Mouse (Mus musculus) heart, adult 2 months (tissue): ENCODE data around the gene Cttnbp2. TPM values are rescaled to one million over a fixed set of nuclear protein-coding genes. Genes with fewer than 3 reads are reported as not detected.

ENCODE experiments used
- DNase-seq, 2 experiments: peaks; one replicate each; pipeline ENCODE4 v3.0.0; 2021
- H3K27ac ChIP-seq: fragments of 200-600 bp; 2 replicates; pipeline ENCODE4 v1.8.1; 2022
- H3K27me3 ChIP-seq: fragments of 200-500 bp; 2 replicates; pipeline ENCODE4 v1.6.1; 2012; ENCODE audit warnings: mild to moderate bottlenecking, low read length, inconsistent platforms, mixed read lengths; ENCODE audit not compliant: control insufficient read depth, insufficient read depth
- H3K36me3 ChIP-seq: fragments of 200-500 bp; 2 replicates; pipeline ENCODE4 v1.6.1; 2012; ENCODE audit warnings: low read length, inconsistent platforms; ENCODE audit not compliant: control insufficient read depth, insufficient read depth
- H3K4me1 ChIP-seq: fragments of 200-500 bp; 2 replicates; pipeline ENCODE4 v1.6.1; 2011; ENCODE audit warnings: low read length; ENCODE audit not compliant: control insufficient read depth, insufficient read depth
- H3K4me3 ChIP-seq: fragments of 200-600 bp; 2 replicates; pipeline ENCODE4 v1.8.1; 2022
- H3K79me2 ChIP-seq: fragments of 200-500 bp; replicated peaks from 2 replicates; pipeline ENCODE4 v1.6.1; 2012; ENCODE audit warnings: mild to moderate bottlenecking, inconsistent platforms, low read length, moderate library complexity, mixed read lengths; ENCODE audit not compliant: control insufficient read depth, insufficient read depth
- H3K9ac ChIP-seq: fragments of 200-500 bp; 2 replicates; pipeline ENCODE4 v1.6.1; 2012; ENCODE audit warnings: low read depth, mild to moderate bottlenecking, control low read depth, inconsistent platforms, low read length, mixed read lengths
- CTCF ChIP-seq: fragments of 200-600 bp; IDR thresholded peaks from 2 replicates; pipeline ENCODE4 v1.8.1; 2022; ENCODE audit warnings: antibody characterized with exemption, mild to moderate bottlenecking, moderate library complexity
- EP300 ChIP-seq: fragments of 200-500 bp; IDR thresholded peaks from 2 replicates; pipeline ENCODE4 v1.6.1; 2011; ENCODE audit warnings: low read depth, low read length, control low read depth; ENCODE audit not compliant: insufficient read depth
- POLR2A ChIP-seq: fragments of 200-500 bp; IDR thresholded peaks from 2 replicates; pipeline ENCODE4 v1.6.1; 2011; ENCODE audit warnings: mild to moderate bottlenecking, low read depth, low read length, control low read depth; ENCODE audit not compliant: insufficient read depth
- WGBS: fragments of 180-500 bp; shearing (Covaris S2); methylation state at CpG from one replicate; pipeline ENCODE4 v1.1.7; 2018; 5-methylcytosine and 5-hydroxymethylcytosine counted together
- intact Hi-C: fragments of 180-260 bp; cut with DNase I; formaldehyde crosslinking; loops from one replicate; pipeline ENCODE4 v1.15.1; 2025
- long read RNA-seq: library from polyadenylated mRNA; stranded (forward); transcript quantifications from one replicate; pipeline ENCODE4 v2.0.0, GENCODE M21; 2021
- polyA plus RNA-seq: library from polyadenylated mRNA; depleted of rRNA; stranded (reverse); fragments of >200 nt; gene quantifications from 2 replicates; pipeline ENCODE4 v1.2.3, GENCODE M21; 2012; rRNA removed
- total RNA-seq, 2 experiments: library from RNA; stranded (reverse); gene quantifications; 2 replicates each; pipeline ENCODE4 v1.2.3; 2021

Cttnbp2 gene
- 1 to 10 TPM; 1.3 to 2.3 TPM for total RNA-seq
- polyA plus RNA-seq, result 0.66 and 1.00 TPM in 2 replicates
- long read RNA-seq, full-length matches to known transcripts, result 1 of 1 reads
- long read RNA-seq, partial matches to known transcripts, result 0 of 1 reads
- long read RNA-seq, other reads (novel, unspliced or antisense), result 0 of 1 reads

DNA sequence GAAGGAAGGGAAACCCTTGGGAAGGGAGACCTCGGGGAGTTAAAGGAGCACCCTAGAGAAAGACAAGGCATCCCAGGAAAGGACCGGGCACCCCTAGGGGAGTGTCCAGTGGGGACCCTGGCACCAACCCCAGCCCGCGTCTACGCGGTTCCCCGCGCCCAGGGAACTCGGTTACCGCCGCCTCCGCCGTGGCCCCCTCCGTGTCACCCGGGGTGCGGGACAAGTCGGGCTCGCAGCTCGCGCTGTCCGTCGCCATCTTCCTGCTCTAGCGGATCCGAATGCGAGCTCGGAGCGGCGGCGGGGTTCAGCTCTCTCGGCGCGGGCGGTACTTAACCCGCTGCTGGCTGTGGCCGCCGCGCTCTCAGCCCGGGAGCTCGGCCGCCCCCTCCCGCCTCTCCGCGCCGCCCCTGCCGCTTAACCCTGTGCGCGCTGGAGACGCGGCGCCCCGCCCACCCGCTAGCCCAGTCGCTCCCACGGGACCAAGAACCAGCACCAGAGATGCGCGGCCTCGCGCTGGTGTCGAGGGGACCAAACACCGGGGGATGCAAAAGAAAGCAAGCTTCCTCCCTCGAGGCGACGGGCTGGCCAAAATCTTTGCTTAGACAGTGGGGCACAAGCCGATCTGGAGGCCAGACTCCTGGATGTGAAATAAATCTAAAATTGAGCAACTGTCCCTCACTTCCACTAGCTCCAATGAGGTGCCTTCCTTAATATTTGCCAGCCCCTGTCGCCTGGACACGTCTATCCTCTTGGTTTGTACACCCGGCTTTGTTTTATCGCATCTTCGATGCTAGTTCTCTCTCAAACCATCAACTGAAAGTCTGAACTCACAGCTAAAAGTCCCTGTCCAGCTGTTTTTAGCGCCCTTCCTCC, at the start of gene Cttnbp2:
Cttnbp2 (minus strand) TSS at position 364 of the 873 bp plus-strand sequence.
- H3K27ac ChIP-seq, result peak within 1 kb of the TSS; percentile 51
- intact Hi-C loops, result no loop called here
- no peaks in the 10 kb centered on the region for H3K79me2 ChIP-seq
- WGBS, result 2% methylated on average over 69 of the region's 70 CpGs
- no peaks in the 10 kb centered on the region for H3K36me3 ChIP-seq
- peak within 1 kb of the TSS; percentile 67 for H3K4me3 ChIP-seq
- H3K9ac ChIP-seq, result peak within 1 kb of the TSS; percentile 76
- no peaks in the 10 kb centered on the region for H3K4me1 ChIP-seq
- peak; percentile 72 to 73 for DNase-seq
- TF ChIP-seq EP300 (no peak), POLR2A (no peak), CTCF (no peak)
- H3K27me3 ChIP-seq, result peaks cover 2% of the 10 kb centered on the region

DNA sequence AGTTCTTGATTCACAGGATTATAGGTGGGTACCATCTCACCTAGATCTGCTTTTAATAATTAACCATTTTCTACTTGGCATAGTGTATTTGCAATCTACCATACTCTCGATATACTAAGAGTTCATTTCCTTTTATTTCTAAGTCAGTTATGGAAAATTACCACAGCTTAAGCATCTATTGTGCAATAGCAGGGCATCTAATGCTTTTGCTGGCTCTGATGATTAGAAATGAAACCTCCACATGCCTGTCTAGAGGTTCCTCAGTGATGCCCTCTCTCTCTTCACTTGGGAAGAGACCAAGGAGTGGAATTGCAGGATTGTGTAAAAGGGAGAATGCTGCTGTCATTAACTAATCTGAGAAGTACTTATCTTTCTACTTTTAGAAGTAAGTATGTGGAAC, 44.4 kb upstream of the Cttnbp2 start:
- no peak overlapping the region for H3K4me3 ChIP-seq
- no peak overlapping the region for H3K27ac ChIP-seq
- no peak for DNase-seq
- intact Hi-C loops, result no loop called here
- no peak overlapping the region for H3K9ac ChIP-seq
- no peaks in the 10 kb centered on the region for H3K79me2 ChIP-seq
- 76% methylated on average over 1 of the region's 1 CpGs for WGBS
- TF ChIP-seq CTCF (no peak), POLR2A (no peak), EP300 (no peak)
- no peaks in the 10 kb centered on the region for H3K36me3 ChIP-seq
- H3K27me3 ChIP-seq, result no peaks in the 10 kb centered on the region
- no peaks in the 10 kb centered on the region for H3K4me1 ChIP-seq

GRCm38 (mm10) chr6:18547516-18548465, 33.1 kb upstream of the Cttnbp2 start:
- TF ChIP-seq EP300 (no peak), POLR2A (no peak), CTCF (no peak)
- no peak overlapping the region for H3K9ac ChIP-seq

GRCm38 (mm10) chr6:18543878-18544277, 29.2 kb upstream of the Cttnbp2 start:
- Histone ChIP-seq H3K4me1 (no peaks in the 10 kb centered on the region), H3K9ac (no peak overlapping the region), H3K27me3 (no peaks in the 10 kb centered on the region), H3K36me3 (no peaks in the 10 kb centered on the region), H3K79me2 (no peaks in the 10 kb centered on the region), H3K27ac (no peak overlapping the region), H3K4me3 (no peak overlapping the region)
- intact Hi-C loops, result no loop called here
- TF ChIP-seq POLR2A, result no peak
- no peak for TF ChIP-seq CTCF
- TF ChIP-seq EP300, result no peak
- no peak for DNase-seq
- WGBS, result 63% methylated on average over 2 of the region's 2 CpGs

More at GRCm38 (mm10) chr6:18547516-18548465, 33.1 kb upstream of the Cttnbp2 start:
- intact Hi-C loops, result no loop called here
- no peak for DNase-seq
- H3K4me3 ChIP-seq, result no peak overlapping the region
- no peaks in the 10 kb centered on the region for H3K27me3 ChIP-seq
- no peaks in the 10 kb centered on the region for H3K79me2 ChIP-seq
- H3K36me3 ChIP-seq, result no peaks in the 10 kb centered on the region
- no peak overlapping the region for H3K27ac ChIP-seq
- H3K4me1 ChIP-seq, result no peaks in the 10 kb centered on the region
- 40% methylated on average over 24 of the region's 24 CpGs for WGBS

GRCm38 (mm10) chr6:18540396-18540795, 25.8 kb upstream of the Cttnbp2 start:
- no peak for TF ChIP-seq POLR2A
- TF ChIP-seq EP300, result no peak
- no peak for TF ChIP-seq CTCF
- no peak for DNase-seq
- Histone ChIP-seq H3K27ac (no peak overlapping the region), H3K4me3 (no peak overlapping the region), H3K36me3 (no peaks in the 10 kb centered on the region), H3K9ac (no peak overlapping the region), H3K27me3 (no peaks in the 10 kb centered on the region), H3K4me1 (no peaks in the 10 kb centered on the region), H3K79me2 (no peaks in the 10 kb centered on the region)
- WGBS, result 62% methylated on average over 4 of the region's 4 CpGs
- intact Hi-C loops, result no loop called here
